Mouse (Mus musculus) liver, adult 2 months (tissue): ENCODE results near the gene Ednrb.

Source experiments
- CTCF ChIP-seq: fragments of 200-500 bp; IDR thresholded peaks from 2 replicates; pipeline ENCODE4 v1.5.1; 2011; ENCODE audit warnings: low read depth, low read length, control low read depth
- POLR2A ChIP-seq: fragments of 200-500 bp; IDR thresholded peaks from 2 replicates; pipeline ENCODE4 v1.6.1; 2011; ENCODE audit warnings: low read length, control low read depth; ENCODE audit not compliant: insufficient read depth; ENCODE audit errors: extremely low read depth

- TF ChIP-seq POLR2A (no peak), CTCF (no peak)
Observed at GRCm38 (mm10) chr14:103844011-103844549, at the start of gene Ednrb.
